Mouse (Mus musculus) brain, adult 2 months (tissue): ENCODE results near the gene Gcm2.

Experiments
- DNase-seq: peaks from one replicate; pipeline ENCODE4 v3.0.0; 2011; ENCODE audit warnings: low read depth, low spot score

The Gcm2 gene

GRCm38 (mm10) chr13:41110935-41111334 lies at the start of gene Gcm2:
TSS of gene Gcm2 (minus strand) at chr13:41111035.
- no peak for DNase-seq

DNA sequence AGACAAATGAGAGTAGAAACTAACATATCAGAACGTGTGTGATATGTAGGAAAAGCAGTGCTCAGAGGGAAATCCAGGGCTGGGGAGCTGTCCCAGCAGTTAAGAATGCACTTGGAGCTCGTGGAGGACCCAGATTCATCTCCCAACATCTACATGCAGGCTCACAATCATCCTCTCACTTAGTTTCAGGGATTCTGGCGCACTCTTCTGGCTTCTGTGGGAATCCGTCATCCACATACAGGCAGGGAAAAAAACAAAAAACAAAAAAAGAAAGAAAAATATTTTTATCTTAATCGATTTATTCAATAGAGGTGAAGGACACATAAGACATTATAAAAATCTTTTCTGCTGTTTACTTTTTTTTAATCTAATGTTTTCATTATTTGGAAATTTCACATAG lies 47.6 kb upstream of the Gcm2 start:
- no peak for DNase-seq

GRCm38 (mm10) chr13:41153146-41153545 lies 42.3 kb upstream of the Gcm2 start:
- no peak for DNase-seq

DNA sequence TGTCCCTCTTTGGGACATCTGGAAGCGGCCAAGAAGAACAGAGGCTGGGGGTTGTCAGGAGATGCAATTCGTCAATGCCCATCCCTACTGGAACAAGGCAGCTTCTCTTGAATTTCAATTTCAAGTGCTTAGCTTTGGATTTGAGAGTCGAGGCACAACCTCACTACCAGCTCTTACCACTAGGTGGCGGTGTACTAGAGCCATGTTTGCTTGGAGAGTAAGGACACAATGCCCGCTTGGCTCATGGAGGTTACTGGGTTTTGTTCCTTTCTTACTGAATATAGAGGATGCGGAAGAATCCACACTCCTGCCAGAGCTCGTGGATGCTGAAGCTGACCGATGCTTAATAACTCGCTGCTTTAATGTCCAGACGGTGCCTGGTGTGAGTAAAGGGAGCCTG lies 35.4 kb upstream of the Gcm2 start:
- DNase-seq, result peak; percentile 86

- DNase-seq, result no peak
Measured at GRCm38 (mm10) chr13:41145433-41145970, 34.7 kb upstream of the Gcm2 start.

DNA sequence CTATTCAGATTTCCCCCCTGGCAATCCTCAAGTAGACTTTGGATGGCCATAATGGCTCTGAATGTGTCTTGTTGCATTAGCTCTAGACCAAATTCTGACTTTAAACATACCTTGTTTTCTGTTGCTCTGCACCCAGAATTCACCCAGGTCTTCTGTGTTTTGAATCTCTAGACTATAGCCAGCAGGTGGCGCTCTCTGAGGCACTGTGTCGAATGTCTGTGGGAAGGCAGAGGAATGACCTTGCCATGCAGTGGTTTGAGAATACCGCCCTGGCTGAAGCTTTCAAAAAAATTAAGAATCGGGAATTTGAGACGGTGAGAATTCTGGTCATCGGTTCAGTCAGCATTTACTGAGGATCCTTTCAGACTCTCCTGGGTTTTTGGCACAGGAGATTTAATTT lies 24.1 kb upstream of the Gcm2 start:
- DNase-seq, result peak; percentile 70

- DNase-seq, result peak; percentile 69
Measured at GRCm38 (mm10) chr13:41129061-41129460, 18.2 kb upstream of the Gcm2 start.

DNA sequence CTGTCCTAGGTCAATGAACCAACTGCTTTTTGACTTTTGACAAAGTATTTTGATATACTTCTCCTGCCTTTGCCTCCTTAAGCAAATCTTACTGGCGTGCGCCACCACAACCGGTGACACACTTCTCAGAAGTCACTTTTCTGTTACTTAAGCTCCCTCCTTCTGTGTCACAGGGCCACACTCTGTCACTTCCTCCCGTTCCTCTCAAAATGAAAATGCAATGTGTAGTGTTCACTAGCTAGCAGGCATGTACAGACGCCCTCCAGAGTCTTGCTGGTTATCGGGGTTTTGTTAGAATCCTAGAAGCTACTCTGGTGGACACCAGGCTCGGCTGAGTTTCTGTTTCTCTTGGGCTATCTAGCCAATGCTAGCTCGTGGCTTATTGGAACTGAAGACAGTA lies 17.5 kb upstream of the Gcm2 start:
- DNase-seq, result no peak

GRCm38 (mm10) chr13:41123666-41124225 lies 12.9 kb upstream of the Gcm2 start:
- DNase-seq, result no peak

GRCm38 (mm10) chr13:41119152-41119945 lies 8.5 kb upstream of the Gcm2 start:
- DNase-seq, result peak; percentile 13

- DNase-seq, result no peak
Measured at GRCm38 (mm10) chr13:41113940-41114339, 3.1 kb upstream of the Gcm2 start, which contains the start of gene Sycp2l. TSS of gene Sycp2l (plus strand) at chr13:41114307.

DNA sequence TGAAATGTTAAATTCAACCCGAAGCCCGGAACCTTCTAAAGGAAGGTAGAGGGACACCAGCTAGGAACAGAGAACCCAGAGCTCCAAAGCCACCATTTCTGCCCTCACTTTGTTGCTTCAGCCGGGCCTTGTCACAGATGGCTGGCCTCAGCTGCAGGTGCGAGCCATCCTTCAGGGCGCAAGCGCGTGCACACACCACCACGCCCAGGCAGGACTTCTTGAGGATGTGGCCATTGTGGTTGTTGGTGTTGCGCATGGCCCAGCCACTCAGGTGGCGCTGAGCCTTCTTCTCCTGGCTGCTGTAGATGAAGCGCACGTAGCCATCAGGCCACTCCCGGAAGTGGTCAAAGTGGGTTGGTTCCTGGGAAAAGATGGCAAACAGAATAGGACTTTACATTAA lies 5.3 kb downstream of the Gcm2 start:
- no peak for DNase-seq

DNA sequence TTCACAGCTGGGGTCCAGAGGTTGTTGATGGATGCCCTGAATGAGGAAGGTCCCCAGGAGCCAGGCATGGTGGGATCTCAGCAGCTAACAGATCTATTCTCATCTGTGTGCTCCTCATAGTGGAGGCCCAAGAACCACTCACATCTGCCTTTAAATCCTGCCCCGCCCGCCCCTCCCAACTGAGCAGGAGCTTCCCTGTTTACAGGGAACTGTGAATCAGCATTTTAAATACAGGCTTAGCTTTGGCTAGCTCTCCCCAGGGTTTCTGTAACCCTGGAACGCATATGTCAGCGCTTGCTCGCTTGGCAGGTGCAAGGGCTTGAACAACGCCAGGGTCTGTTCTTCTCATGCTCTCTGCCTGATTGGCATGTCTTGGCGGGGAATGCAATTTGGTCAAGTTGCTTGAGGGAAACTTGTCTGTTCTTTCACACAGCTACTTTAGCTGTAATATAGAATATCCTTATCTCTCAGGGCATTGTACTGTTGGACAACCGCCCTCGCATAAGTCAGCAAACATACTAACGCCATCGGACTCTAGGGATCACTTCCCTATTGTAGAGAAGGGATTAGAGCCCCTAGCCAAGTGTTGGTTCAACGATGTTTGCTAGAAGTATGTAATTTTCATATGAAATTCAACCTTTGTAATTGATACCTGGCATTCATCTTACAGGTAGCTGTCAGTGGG lies 6.9 kb downstream of the Gcm2 start:
- DNase-seq, result no peak

GRCm38 (mm10) chr13:41100031-41100430 lies 10.8 kb downstream of the Gcm2 start:
- DNase-seq, result no peak

- DNase-seq, result no peak
Measured at GRCm38 (mm10) chr13:41098325-41098724, 12.5 kb downstream of the Gcm2 start.

GRCm38 (mm10) chr13:41097324-41098058 lies 13.3 kb downstream of the Gcm2 start:
- DNase-seq, result peak; percentile 12

DNA sequence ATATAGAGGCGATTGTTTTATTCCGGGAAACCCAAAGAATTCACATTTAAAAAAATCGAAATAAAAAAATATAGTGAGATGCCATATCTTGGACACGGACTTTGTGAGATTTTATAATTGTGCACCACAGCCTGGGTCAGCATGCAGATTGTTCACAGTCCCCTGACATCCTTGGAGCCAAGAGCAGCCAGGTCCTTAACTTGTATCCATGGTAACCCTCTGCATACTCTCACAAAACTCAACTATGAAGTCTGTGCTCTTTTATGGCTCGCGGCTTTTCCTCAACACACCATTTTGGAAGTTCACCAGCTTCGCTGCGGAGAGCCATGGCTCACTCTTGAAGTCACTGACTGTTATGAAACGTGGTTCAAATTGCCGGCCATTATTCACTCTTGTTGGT lies 16.7 kb downstream of the Gcm2 start:
- DNase-seq, result peak; percentile 7

GRCm38 (mm10) chr13:41091271-41091670 lies 19.6 kb downstream of the Gcm2 start:
- no peak for DNase-seq

DNA sequence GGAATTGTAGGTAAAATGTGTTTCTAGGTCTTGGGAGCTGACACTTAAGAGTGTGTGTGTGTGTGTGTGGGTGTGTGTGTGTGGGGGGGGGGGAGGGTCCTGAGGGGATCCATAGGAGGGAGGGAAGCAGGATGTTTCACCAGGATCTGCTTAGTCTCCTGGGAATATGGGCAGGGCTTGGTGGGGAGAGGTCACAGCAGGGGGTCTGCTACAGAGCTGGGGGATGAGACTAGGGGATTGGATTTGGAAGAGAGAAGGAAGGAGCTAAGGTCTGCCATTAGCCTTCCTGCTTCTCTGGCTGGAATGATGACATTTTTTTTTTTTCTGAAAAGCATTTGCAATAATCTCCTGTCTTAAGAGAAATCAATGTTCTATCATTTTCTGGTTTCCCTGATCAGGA lies 22.1 kb downstream of the Gcm2 start:
- DNase-seq, result no peak

- DNase-seq, result peak; percentile 22
Measured at GRCm38 (mm10) chr13:41085140-41085539, 25.7 kb downstream of the Gcm2 start.

GRCm38 (mm10) chr13:41084521-41084920 lies 26.3 kb downstream of the Gcm2 start:
- DNase-seq, result no peak

DNA sequence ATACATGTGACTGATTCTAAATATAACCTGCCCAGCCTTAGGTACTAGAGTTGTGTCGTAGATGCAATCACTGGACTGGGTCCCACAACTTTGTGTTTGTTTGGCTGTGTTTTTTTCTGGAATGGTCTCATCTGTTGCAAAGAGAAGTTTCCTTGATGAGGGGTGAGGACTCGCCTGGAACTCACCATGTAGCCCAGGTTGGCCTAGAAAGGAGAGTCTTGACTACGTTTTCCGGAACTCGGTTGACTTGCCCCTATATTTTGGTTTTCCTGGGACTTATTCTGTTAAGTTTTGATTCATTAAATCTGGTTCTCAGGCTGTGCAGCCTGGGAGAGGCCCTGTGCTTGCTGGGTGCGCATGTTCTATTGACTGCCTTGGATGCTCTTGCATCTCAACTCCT lies 30.1 kb downstream of the Gcm2 start:
- DNase-seq, result no peak
